Mouse (Mus musculus) kidney, adult 2 months (tissue): ENCODE results near the gene Gpc6.

Source experiments
- CTCF ChIP-seq: fragments of 200-500 bp; conservative IDR thresholded peaks from 2 replicates; pipeline ENCODE4 v1.5.1; 2011; ENCODE audit warnings: low read depth, mild to moderate bottlenecking, control low read depth, low read length, moderate library complexity, mixed read lengths; ENCODE audit not compliant: insufficient read depth, insufficient read length
- POLR2A ChIP-seq: fragments of 200-500 bp; IDR thresholded peaks from one replicate; pipeline ENCODE4 v1.6.1; 2011; ENCODE audit warnings: low read depth, low read length, control low read depth

- TF ChIP-seq CTCF: no peak
- TF ChIP-seq POLR2A: no peak
These were observed 444.3 kb downstream of the Gpc6 start for GRCm38 (mm10) chr14:117369331-117369866.
